Mouse (Mus musculus): ENCODE measurements around the gene Szt2. TPM values are rescaled to one million over a fixed set of nuclear protein-coding genes. Genes with fewer than 3 reads are reported as not detected.

Szt2 gene
- polyA plus RNA-seq, 1 experiment from 2014 or later, result 8.7 TPM

GRCm38 (mm10) chr4:118432332-118432731 is 23.3 kb upstream of the Szt2 start:
- Histone ChIP-seq H3K27me3 (replicated peaks; ENCODE audit: control insufficient read depth, insufficient read depth, low read length) (no peaks in the 10 kb centered on the region), H3K9ac (ENCODE audit: low read depth, low read length) (no peak overlapping the region), H3K36me3 (ENCODE audit: control insufficient read depth, insufficient read depth, low read length) (peaks cover 48% of the 10 kb centered on the region), H3K4me3 (ENCODE audit: low read depth, low read length) (no peak overlapping the region), H3K9me3 (ENCODE audit: control insufficient read depth, low read length) (no peaks in the 10 kb centered on the region), H3K4me1 (ENCODE audit: control insufficient read depth, insufficient read depth, low read length) (peaks cover 38% of the 10 kb centered on the region), H3K27ac (replicated peaks; ENCODE audit: low read depth, low read length) (no peak overlapping the region), H3K4me2 (ENCODE audit: low read depth, low read length) (no peak overlapping the region)
- 78% methylated on average over 8 of the region's 8 CpGs for WGBS
- ATAC-seq (ENCODE audit: low read depth) (no peak), DNase-seq (ENCODE audit: low spot score) (no peak)

GRCm38 (mm10) chr4:118429215-118429895 is 20.3 kb upstream of the Szt2 start:
- H3K36me3 ChIP-seq (ENCODE audit: control insufficient read depth, insufficient read depth, low read length), result peaks cover 38% of the 10 kb centered on the region
- no peak for DNase-seq (ENCODE audit: low spot score)
- H3K4me3 ChIP-seq (ENCODE audit: low read depth, low read length), result peak overlapping the region; percentile 59; the same call in 1 of the 2 replicates
- no peaks in the 10 kb centered on the region for H3K27me3 ChIP-seq (replicated peaks; ENCODE audit: control insufficient read depth, insufficient read depth, low read length)
- H3K9ac ChIP-seq (ENCODE audit: low read depth, low read length), result peak overlapping the region; percentile 67; the same call in 1 of the 2 replicates
- no peak for ATAC-seq (ENCODE audit: low read depth)
- no peaks in the 10 kb centered on the region for H3K9me3 ChIP-seq (ENCODE audit: control insufficient read depth, low read length)
- 50% methylated on average over 7 of the region's 7 CpGs for WGBS
- peaks cover 22% of the 10 kb centered on the region for H3K4me1 ChIP-seq (ENCODE audit: control insufficient read depth, insufficient read depth, low read length)
- peak overlapping the region; percentile 86 for H3K4me2 ChIP-seq (ENCODE audit: low read depth, low read length)
- H3K27ac ChIP-seq (replicated peaks; ENCODE audit: low read depth, low read length), result 0 out of 2 replicates have a peak overlapping the region, but pooled peaks have one; percentile 15

- Histone ChIP-seq H3K4me2 (ENCODE audit: low read depth, low read length) (peak overlapping the region; percentile 86), H3K9me3 (ENCODE audit: control insufficient read depth, low read length) (no peaks in the 10 kb centered on the region), H3K4me3 (ENCODE audit: low read depth, low read length) (peak overlapping the region; percentile 59), H3K27me3 (replicated peaks; ENCODE audit: control insufficient read depth, insufficient read depth, low read length) (no peaks in the 10 kb centered on the region), H3K36me3 (ENCODE audit: control insufficient read depth, insufficient read depth, low read length) (peaks cover 34% of the 10 kb centered on the region), H3K4me1 (ENCODE audit: control insufficient read depth, insufficient read depth, low read length) (peaks cover 22% of the 10 kb centered on the region), H3K9ac (ENCODE audit: low read depth, low read length) (peak overlapping the region; percentile 67), H3K27ac (replicated peaks; ENCODE audit: low read depth, low read length) (peak overlapping the region; percentile 66)
- DNase-seq (ENCODE audit: low spot score) (no peak), ATAC-seq (ENCODE audit: low read depth) (no peak)
- 42% methylated on average over 15 of the region's 15 CpGs for WGBS
These were observed 19.6 kb upstream of the Szt2 start for GRCm38 (mm10) chr4:118428531-118429214.

GRCm38 (mm10) chr4:118427768-118428451 is 18.8 kb upstream of the Szt2 start, which contains the start of gene Elovl1:
Gene Elovl1 (plus strand): TSS chr4:118428093.
- Histone ChIP-seq H3K27ac (replicated peaks; ENCODE audit: low read depth, low read length) (peak within 1 kb of the TSS; percentile 70), H3K4me2 (ENCODE audit: low read depth, low read length) (peak within 1 kb of the TSS; percentile 86), H3K36me3 (ENCODE audit: control insufficient read depth, insufficient read depth, low read length) (peaks cover 26% of the 10 kb centered on the region), H3K27me3 (replicated peaks; ENCODE audit: control insufficient read depth, insufficient read depth, low read length) (no peaks in the 10 kb centered on the region), H3K9me3 (ENCODE audit: control insufficient read depth, low read length) (no peaks in the 10 kb centered on the region), H3K9ac (ENCODE audit: low read depth, low read length) (peak within 1 kb of the TSS; percentile 67), H3K4me1 (ENCODE audit: control insufficient read depth, insufficient read depth, low read length) (peaks cover 22% of the 10 kb centered on the region), H3K4me3 (ENCODE audit: low read depth, low read length) (peak within 1 kb of the TSS; percentile 59)
- ATAC-seq (ENCODE audit: low read depth), result peak; percentile 97
- peak; percentile 94 for DNase-seq (ENCODE audit: low spot score)
- 0% methylated on average over 6 of the region's 31 CpGs for WGBS

- Histone ChIP-seq H3K9ac (ENCODE audit: low read depth, low read length) (peak overlapping the region; percentile 67), H3K27ac (replicated peaks; ENCODE audit: low read depth, low read length) (peak overlapping the region; percentile 70), H3K36me3 (ENCODE audit: control insufficient read depth, insufficient read depth, low read length) (peaks cover 21% of the 10 kb centered on the region), H3K9me3 (ENCODE audit: control insufficient read depth, low read length) (no peaks in the 10 kb centered on the region), H3K27me3 (replicated peaks; ENCODE audit: control insufficient read depth, insufficient read depth, low read length) (no peaks in the 10 kb centered on the region), H3K4me2 (ENCODE audit: low read depth, low read length) (peak overlapping the region; percentile 86), H3K4me3 (ENCODE audit: low read depth, low read length) (peak overlapping the region; percentile 59), H3K4me1 (ENCODE audit: control insufficient read depth, insufficient read depth, low read length) (peaks cover 22% of the 10 kb centered on the region)
- WGBS, result under 1% methylated on average over 5 of the region's 5 CpGs
- DNase-seq (ENCODE audit: low spot score) (no peak), ATAC-seq (ENCODE audit: low read depth) (peak; percentile 49; the same call in 1 of the 2 replicates)
These were observed 18.3 kb upstream of the Szt2 start for GRCm38 (mm10) chr4:118427415-118427767.

- DNase-seq (ENCODE audit: low spot score) (no peak), ATAC-seq (ENCODE audit: low read depth) (no peak)
- H3K4me3 ChIP-seq (ENCODE audit: low read depth, low read length), result no peak overlapping the region
- H3K4me2 ChIP-seq (ENCODE audit: low read depth, low read length), result no peak overlapping the region
- no peaks in the 10 kb centered on the region for H3K9me3 ChIP-seq (ENCODE audit: control insufficient read depth, low read length)
- no peaks in the 10 kb centered on the region for H3K27me3 ChIP-seq (replicated peaks; ENCODE audit: control insufficient read depth, insufficient read depth, low read length)
- peaks cover 9% of the 10 kb centered on the region for H3K36me3 ChIP-seq (ENCODE audit: control insufficient read depth, insufficient read depth, low read length)
- H3K9ac ChIP-seq (ENCODE audit: low read depth, low read length), result no peak overlapping the region
- no peak overlapping the region for H3K27ac ChIP-seq (replicated peaks; ENCODE audit: low read depth, low read length)
- WGBS, result 88% methylated on average over 1 of the region's 1 CpGs
- H3K4me1 ChIP-seq (ENCODE audit: control insufficient read depth, insufficient read depth, low read length), result peaks cover 22% of the 10 kb centered on the region
These were observed 16.3 kb upstream of the Szt2 start for GRCm38 (mm10) chr4:118425374-118425773.

- H3K4me1 ChIP-seq (ENCODE audit: control insufficient read depth, insufficient read depth, low read length), result peaks cover 20% of the 10 kb centered on the region
- ATAC-seq (ENCODE audit: low read depth) (no peak), DNase-seq (ENCODE audit: low spot score) (no peak)
- H3K36me3 ChIP-seq (ENCODE audit: control insufficient read depth, insufficient read depth, low read length), result peaks cover 13% of the 10 kb centered on the region
- no peaks in the 10 kb centered on the region for H3K9me3 ChIP-seq (ENCODE audit: control insufficient read depth, low read length)
- 84% methylated on average over 4 of the region's 4 CpGs for WGBS
- H3K27ac ChIP-seq (replicated peaks; ENCODE audit: low read depth, low read length), result no peak overlapping the region
- H3K4me3 ChIP-seq (ENCODE audit: low read depth, low read length), result no peak overlapping the region
- no peak overlapping the region for H3K4me2 ChIP-seq (ENCODE audit: low read depth, low read length)
- H3K9ac ChIP-seq (ENCODE audit: low read depth, low read length), result no peak overlapping the region
- H3K27me3 ChIP-seq (replicated peaks; ENCODE audit: control insufficient read depth, insufficient read depth, low read length), result no peaks in the 10 kb centered on the region
These were observed 15.6 kb upstream of the Szt2 start for GRCm38 (mm10) chr4:118424541-118425160.

GRCm38 (mm10) chr4:118421384-118421783 is 12.3 kb upstream of the Szt2 start:
- ATAC-seq (ENCODE audit: low read depth) (no peak), DNase-seq (ENCODE audit: low spot score) (no peak)
- Histone ChIP-seq H3K27ac (replicated peaks; ENCODE audit: low read depth, low read length) (no peak overlapping the region), H3K4me3 (ENCODE audit: low read depth, low read length) (no peak overlapping the region), H3K4me1 (ENCODE audit: control insufficient read depth, insufficient read depth, low read length) (no peaks in the 10 kb centered on the region), H3K9ac (ENCODE audit: low read depth, low read length) (no peak overlapping the region), H3K36me3 (ENCODE audit: control insufficient read depth, insufficient read depth, low read length) (peaks cover 35% of the 10 kb centered on the region), H3K4me2 (ENCODE audit: low read depth, low read length) (no peak overlapping the region), H3K27me3 (replicated peaks; ENCODE audit: control insufficient read depth, insufficient read depth, low read length) (no peaks in the 10 kb centered on the region), H3K9me3 (ENCODE audit: control insufficient read depth, low read length) (no peaks in the 10 kb centered on the region)
- WGBS, result 96% methylated on average over 3 of the region's 3 CpGs
